Mouse (Mus musculus) CH12.LX (cell line): ENCODE data around the gene Dnah17. TPM values are rescaled to one million over a fixed set of nuclear protein-coding genes. Genes with fewer than 3 reads are reported as not detected.

Experiments
- DNase-seq: peaks from one replicate; pipeline ENCODE4 v3.0.0-alpha.2; 2013; ENCODE audit errors: extremely low read depth
- H3K27ac ChIP-seq: 2 replicates; pipeline ENCODE4 v1.5.1; 2012; ENCODE audit warnings: low read depth, mild to moderate bottlenecking, control low read depth, moderate library complexity; ENCODE audit not compliant: insufficient read depth
- H3K27me3 ChIP-seq: replicated peaks from 2 replicates; pipeline ENCODE3; 2012; ENCODE audit warnings: inconsistent platforms
- H3K36me3 ChIP-seq, 2 experiments: replicated peaks in 1 of 2; 2 replicates each; pipeline versions ENCODE3 to v1.6.1; 2012; ENCODE audit warnings: inconsistent platforms in 1 of 2, low read length in 1 of 2, mild to moderate bottlenecking in 1 of 2, mixed read lengths in 1 of 2, moderate library complexity in 1 of 2; ENCODE audit not compliant: control insufficient read depth in 1 of 2, insufficient read depth in 1 of 2
- H3K4me1 ChIP-seq, 2 experiments: 2 replicates each; pipeline ENCODE4 v1.6.1; 2012; ENCODE audit warnings: inconsistent platforms in 1 of 2, moderate library complexity in 1 of 2; ENCODE audit not compliant: insufficient read depth in 2 of 2, control insufficient read depth in 1 of 2
- H3K4me2 ChIP-seq: 2 replicates; pipeline ENCODE4 v1.6.1; 2012; ENCODE audit warnings: low read depth, mild to moderate bottlenecking, control low read depth; ENCODE audit not compliant: poor library complexity, insufficient read depth, severe bottlenecking
- H3K4me3 ChIP-seq, 3 experiments: fragments of 150-350 bp in 1 of 3; sonication (generic) in 1 of 3; replicated peaks in 1 of 3; 2 replicates each; pipeline versions ENCODE3 to v1.5.1; 2011 to 2012; ENCODE audit warnings: low read depth in 2 of 3, low read length in 2 of 3, mild to moderate bottlenecking in 2 of 3, moderate library complexity in 2 of 3, control low read depth in 1 of 3, improper control_type of control experiment in 1 of 3, inconsistent platforms in 1 of 3, mixed read lengths in 1 of 3; ENCODE audit not compliant: poor library complexity in 1 of 3
- H3K79me2 ChIP-seq: replicated peaks from 2 replicates; pipeline ENCODE4 v1.6.1; 2012; ENCODE audit warnings: mild to moderate bottlenecking, moderate library complexity; ENCODE audit not compliant: control insufficient read depth, poor library complexity, insufficient read depth, severe bottlenecking; ENCODE audit errors: extremely low read depth
- H3K9ac ChIP-seq: 2 replicates; pipeline ENCODE4 v1.6.1; 2012; ENCODE audit warnings: low read depth, mild to moderate bottlenecking, control low read depth, moderate library complexity; ENCODE audit not compliant: insufficient read depth
- H3K9me3 ChIP-seq: replicated peaks from 2 replicates; pipeline ENCODE3; 2012; ENCODE audit warnings: low read length, inconsistent platforms, mixed read lengths
- CHD1 ChIP-seq: IDR thresholded peaks from 2 replicates; pipeline ENCODE4 v1.6.1; 2012; ENCODE audit warnings: low read depth, low read length, improper control_type of control experiment, inconsistent platforms
- CHD2 ChIP-seq: IDR thresholded peaks from 2 replicates; pipeline ENCODE4 v1.6.1; 2011; ENCODE audit warnings: low read length, improper control_type of control experiment
- ELF1 ChIP-seq: IDR thresholded peaks from 2 replicates; pipeline ENCODE4 v1.6.1; 2014; ENCODE audit warnings: low read depth, mild to moderate bottlenecking, inconsistent platforms, low read length, improper control_type of control experiment
- ETS1 ChIP-seq: conservative IDR thresholded peaks from 2 replicates; pipeline ENCODE4 v1.6.1; 2012; ENCODE audit warnings: low read depth, mild to moderate bottlenecking, inconsistent platforms, low read length, improper control_type of control experiment, moderate library complexity
- GABPA ChIP-seq: IDR thresholded peaks from 2 replicates; pipeline ENCODE4 v1.6.1; 2012; ENCODE audit warnings: low read depth, low read length, improper control_type of control experiment, inconsistent platforms; ENCODE audit not compliant: insufficient replicate concordance
- HCFC1 ChIP-seq: IDR thresholded peaks from 2 replicates; pipeline ENCODE4 v1.6.1; 2012; ENCODE audit warnings: low read depth, mild to moderate bottlenecking, inconsistent platforms, low read length, improper control_type of control experiment
- IRF4 ChIP-seq: IDR thresholded peaks from 2 replicates; pipeline ENCODE4 v1.6.1; 2014; ENCODE audit warnings: low read depth, mild to moderate bottlenecking, inconsistent platforms, low read length, improper control_type of control experiment
- JUN ChIP-seq: IDR thresholded peaks from 2 replicates; pipeline ENCODE4 v1.6.1; 2011; ENCODE audit warnings: low read depth, mild to moderate bottlenecking, low read length, improper control_type of control experiment, moderate library complexity; ENCODE audit not compliant: insufficient read depth
- JUND ChIP-seq: conservative IDR thresholded peaks from 2 replicates; pipeline ENCODE4 v1.6.1; 2011; ENCODE audit warnings: low read depth, low read length, improper control_type of control experiment
- MAFK ChIP-seq: IDR thresholded peaks from 2 replicates; pipeline ENCODE4 v1.6.1; 2011; ENCODE audit warnings: low read length, improper control_type of control experiment; ENCODE audit not compliant: insufficient replicate concordance
- MAZ ChIP-seq: IDR thresholded peaks from 2 replicates; pipeline ENCODE4 v1.6.1; 2012; ENCODE audit warnings: low read depth, mild to moderate bottlenecking, inconsistent platforms, low read length, improper control_type of control experiment, moderate library complexity
- MEF2A ChIP-seq: IDR thresholded peaks from 2 replicates; pipeline ENCODE4 v1.6.1; 2014; ENCODE audit warnings: low read depth, mild to moderate bottlenecking, inconsistent platforms, low read length, improper control_type of control experiment, borderline replicate concordance
- MXI1 ChIP-seq: IDR thresholded peaks from 2 replicates; pipeline ENCODE4 v1.6.1; 2011; ENCODE audit warnings: mild to moderate bottlenecking, low read depth, low read length, improper control_type of control experiment
- MYC ChIP-seq: IDR thresholded peaks from 2 replicates; pipeline ENCODE4 v1.6.1; 2011; ENCODE audit warnings: low read depth, mild to moderate bottlenecking, improper control_type of control experiment, low read length
- NELFE ChIP-seq: IDR thresholded peaks from 2 replicates; pipeline ENCODE4 v1.6.1; 2011; ENCODE audit warnings: low read depth, low read length, improper control_type of control experiment
- PAX5 ChIP-seq: IDR thresholded peaks from 2 replicates; pipeline ENCODE4 v1.6.1; 2012; ENCODE audit warnings: low read length, inconsistent platforms, mixed read lengths
- POLR2A ChIP-seq: IDR thresholded peaks from 2 replicates; pipeline ENCODE4 v1.6.1; 2011; ENCODE audit warnings: low read depth, mild to moderate bottlenecking, improper control_type of control experiment, low read length
- RAD21 ChIP-seq: IDR thresholded peaks from 2 replicates; pipeline ENCODE4 v1.6.1; 2011; ENCODE audit warnings: low read depth, mild to moderate bottlenecking, low read length, improper control_type of control experiment, moderate library complexity
- UBTF ChIP-seq: IDR thresholded peaks from 2 replicates; pipeline ENCODE4 v1.6.1; 2012; ENCODE audit warnings: low read depth, mild to moderate bottlenecking, inconsistent platforms, low read length, improper control_type of control experiment, moderate library complexity
- USF2 ChIP-seq: conservative IDR thresholded peaks from 2 replicates; pipeline ENCODE4 v1.6.1; 2011; ENCODE audit warnings: low read depth, low read length, improper control_type of control experiment
- ZC3H11A ChIP-seq: IDR thresholded peaks from 2 replicates; pipeline ENCODE4 v1.6.1; 2012; ENCODE audit warnings: low read depth, mild to moderate bottlenecking, inconsistent platforms, low read length, improper control_type of control experiment
- ZKSCAN1 ChIP-seq: IDR thresholded peaks from 2 replicates; pipeline ENCODE4 v1.6.1; 2012; ENCODE audit warnings: low read depth, inconsistent platforms, low read length, improper control_type of control experiment, borderline replicate concordance
- ZMIZ1 ChIP-seq: IDR thresholded peaks from 2 replicates; pipeline ENCODE4 v1.6.1; 2012; ENCODE audit warnings: low read depth, mild to moderate bottlenecking, inconsistent platforms, low read length, improper control_type of control experiment
- dilution Hi-C: fragments of 300-500 bp; cut with MboI; formaldehyde crosslinking; loops from 2 replicates; pipeline ENCODE4 v1.14.3; 2020; ENCODE audit warnings: low sequenced_read_pairs; ENCODE audit not compliant: extremely low pct_unique_long_range_greater_than_20kb, extremely low pct_ligation_motif_present
- in situ Hi-C: fragments of 300-500 bp; cut with MboI; formaldehyde crosslinking; loops from 3 replicates; pipeline ENCODE4 v1.14.3; 2019; ENCODE audit warnings: low sequenced_read_pairs, low pct_ligation_motif_present, low pct_unique_long_range_greater_than_20kb, mixed read lengths
- polyA plus RNA-seq: library from polyadenylated mRNA; unstranded; fragments of >175 nt; gene quantifications from 2 replicates; pipeline ENCODE4 v1.2.1, GENCODE M21; 2012; ENCODE audit warnings: low read depth; ENCODE audit not compliant: insufficient read length
- total RNA-seq, 2 experiments: library from RNA; depleted of rRNA; stranded (reverse); fragments of 300-350 nt in 1 of 2; fragments of >200 nt in 1 of 2; gene quantifications; 2 replicates each; pipeline ENCODE4 v1.2.3; 2012 to 2014

The Dnah17 gene
- total and polyA plus RNA-seq, 3 experiments = 0.08 to 0.23 TPM; not detected in 1

DNA sequence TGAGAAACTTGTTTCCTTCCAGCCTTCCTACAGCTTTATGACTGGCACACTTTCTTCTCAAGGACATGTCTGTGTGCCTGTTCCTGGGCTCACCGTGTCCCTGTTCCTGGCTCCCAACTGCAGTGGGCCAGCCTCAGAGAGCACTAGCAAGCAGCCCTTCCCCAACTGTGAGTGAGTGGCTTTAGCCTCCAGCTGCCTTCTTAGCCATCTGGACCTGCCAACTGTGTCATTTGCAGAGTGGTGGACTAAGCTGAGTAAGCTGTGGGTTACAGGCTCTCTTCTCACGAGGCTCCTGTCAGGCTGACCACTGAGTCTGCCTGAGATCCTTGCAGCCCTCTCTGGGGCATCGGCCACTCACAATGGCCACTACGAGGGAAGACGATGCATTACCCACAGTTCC is 42.3 kb upstream of the Dnah17 start:
- H3K4me2 ChIP-seq = no peak overlapping the region
- DNase-seq = no peak
- H3K27me3 ChIP-seq = no peaks in the 10 kb centered on the region
- H3K4me1 ChIP-seq = peaks cover 0 to 2% of the 10 kb centered on the region in 2 experiments; a peak in 1 of 4 replicates
- no peaks in the 10 kb centered on the region for H3K9me3 ChIP-seq
- no peak overlapping the region for H3K27ac ChIP-seq
- dilution Hi-C loops = no loop called here
- no peaks in the 10 kb centered on the region for H3K79me2 ChIP-seq
- TF ChIP-seq NELFE = no peak
- TF ChIP-seq PAX5 = no peak
- TF ChIP-seq ZKSCAN1 = no peak
- TF ChIP-seq CHD1 = no peak
- TF ChIP-seq MAZ = no peak
- TF ChIP-seq GABPA = no peak
- no peak for TF ChIP-seq JUND
- TF ChIP-seq HCFC1 = no peak
- no peak for TF ChIP-seq MAFK
- H3K36me3 ChIP-seq = peaks cover 81 to 96% of the 10 kb centered on the region in 2 experiments
- H3K9ac ChIP-seq = no peak overlapping the region
- in situ Hi-C loops = no loop called here
- H3K4me3 ChIP-seq = no peak overlapping the region

DNA sequence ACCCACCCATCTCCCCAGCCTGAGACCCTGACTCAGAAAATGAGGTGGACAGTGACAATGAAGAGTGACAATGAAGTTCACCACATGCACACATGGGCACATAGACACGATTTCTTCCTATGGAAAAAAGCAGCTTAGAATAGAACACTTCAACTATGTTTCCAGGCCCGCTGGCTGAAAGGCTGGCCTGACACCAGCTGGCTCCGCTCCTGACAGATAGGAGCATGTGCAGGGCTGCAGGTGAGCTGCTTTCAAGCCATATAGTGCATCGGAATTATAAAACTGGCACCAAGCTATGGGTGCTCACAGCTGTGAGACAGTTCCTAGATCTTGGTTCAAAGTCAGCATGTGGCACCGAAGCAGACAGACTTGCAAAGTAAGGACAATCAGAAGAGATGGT is 39.9 kb upstream of the Dnah17 start:
- DNase-seq = no peak
- Histone ChIP-seq H3K4me1 (peaks cover 0 to 3% of the 10 kb centered on the region in 2 experiments; a peak in 2 of 4 replicates), H3K27ac (no peak overlapping the region), H3K27me3 (no peaks in the 10 kb centered on the region), H3K4me3 (no peak overlapping the region), H3K4me2 (no peak overlapping the region), H3K9ac (no peak overlapping the region)
- dilution Hi-C loops = no loop called here
- no peak for TF ChIP-seq MYC
- TF ChIP-seq JUN = no peak
- TF ChIP-seq MEF2A = no peak
- no peak for TF ChIP-seq ZKSCAN1
- no peak for TF ChIP-seq ZC3H11A
- no peak for TF ChIP-seq USF2
- TF ChIP-seq ETS1 = no peak
- no peak for TF ChIP-seq JUND
- TF ChIP-seq ZMIZ1 = no peak
- no peak for TF ChIP-seq POLR2A
- no peak for TF ChIP-seq GABPA
- TF ChIP-seq IRF4 = no peak
- TF ChIP-seq ELF1 = no peak
- no peak for TF ChIP-seq MAZ
- TF ChIP-seq UBTF = no peak
- no peak for TF ChIP-seq CHD2
- no peak for TF ChIP-seq RAD21
- no peak for TF ChIP-seq MXI1
- TF ChIP-seq, all 38 proteins: peak for 0
- no peaks in the 10 kb centered on the region for H3K9me3 ChIP-seq
- no peaks in the 10 kb centered on the region for H3K79me2 ChIP-seq
- peaks cover 81 to 96% of the 10 kb centered on the region in 2 experiments for H3K36me3 ChIP-seq
- in situ Hi-C loops = no loop called here
